Mouse (Mus musculus): ENCODE data around the gene Oaz1.

Oaz1 gene

DNA sequence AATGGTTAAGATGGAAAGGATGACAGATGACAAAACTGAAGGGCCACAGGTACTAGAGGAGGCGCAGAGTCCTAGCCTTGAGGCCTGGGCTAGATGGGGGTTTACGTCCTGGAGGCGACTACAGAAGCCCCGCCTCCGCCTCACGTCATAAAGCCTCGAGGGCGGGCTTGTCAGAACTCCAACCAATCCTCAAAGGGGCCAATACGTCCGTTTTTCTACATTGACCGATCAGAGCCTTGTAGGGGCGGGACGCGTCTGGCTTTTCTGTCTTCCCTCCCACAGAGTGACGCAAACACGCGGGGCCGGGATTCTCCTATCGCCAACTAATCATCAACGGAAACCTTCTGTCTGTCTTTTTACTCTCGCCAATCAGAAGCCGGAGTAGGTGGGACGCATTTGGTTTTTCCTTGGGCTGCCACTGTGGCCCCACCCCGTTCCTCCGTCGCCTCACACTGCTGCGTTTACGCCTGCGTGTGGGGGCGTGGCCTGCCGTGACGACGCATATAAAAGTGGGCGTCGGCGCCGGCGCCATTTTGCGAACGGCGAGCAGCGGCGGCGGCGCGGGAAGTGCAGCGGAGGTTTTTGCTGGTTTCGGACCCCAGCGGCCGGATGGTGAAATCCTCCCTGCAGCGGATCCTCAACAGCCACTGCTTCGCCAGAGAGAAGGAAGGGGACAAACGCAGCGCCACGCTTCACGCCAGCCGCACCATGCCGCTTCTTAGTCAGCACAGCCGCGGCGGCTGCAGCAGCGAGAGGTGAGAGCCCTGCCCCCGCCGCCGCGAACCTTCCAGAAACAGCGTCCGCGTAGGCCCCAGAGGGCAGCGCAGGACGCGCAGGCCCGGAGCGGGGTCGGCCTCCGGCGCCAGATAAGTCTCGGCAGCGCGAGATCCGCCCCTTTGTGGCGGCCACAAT, at the start of gene Oaz1:
Oaz1 (plus strand) TSS at position 506 of the 912 bp plus-strand sequence.
- DNase-seq = peak; percentile 100

DNA sequence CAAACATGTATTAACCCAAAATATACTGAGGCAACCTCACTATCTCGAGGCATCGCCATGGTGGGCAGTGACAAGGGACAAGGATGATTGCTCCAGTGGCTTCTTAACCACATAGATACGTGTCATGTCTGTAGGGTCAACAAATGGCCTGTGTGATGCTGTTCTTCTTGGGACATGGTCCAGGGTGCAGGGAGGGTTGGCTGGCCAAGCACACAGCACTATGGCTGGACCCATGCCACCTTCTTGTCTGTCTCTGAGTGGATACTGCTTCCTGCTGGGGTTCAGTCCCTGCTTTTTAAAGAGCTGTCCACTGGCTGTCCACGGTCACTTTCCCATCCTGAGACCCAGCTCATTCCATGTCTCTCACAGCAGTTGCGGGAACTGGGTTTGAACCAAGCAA, 49.3 kb upstream of the Oaz1 start:
- DNase-seq = no peak

DNA sequence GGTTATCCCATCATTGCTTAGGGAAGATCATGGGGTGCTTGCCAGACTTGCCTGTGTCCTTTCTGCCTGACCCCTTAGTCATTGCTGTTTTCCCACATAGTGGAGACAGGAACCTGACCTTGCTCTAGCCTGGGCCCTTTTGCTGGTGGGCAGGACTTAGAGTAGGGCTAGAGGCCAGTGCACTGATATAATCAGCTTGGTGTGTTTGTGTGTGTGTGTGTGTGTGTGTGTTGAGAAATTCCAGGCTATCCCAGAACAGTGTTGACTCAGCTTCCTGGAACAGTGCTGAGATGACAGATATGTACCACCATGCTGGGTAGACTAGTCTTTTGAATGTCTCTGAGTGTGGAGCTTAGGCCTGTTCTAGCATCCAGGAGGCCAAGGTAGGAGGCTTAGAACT, 46.9 kb upstream of the Oaz1 start:
- no peak for DNase-seq

DNA sequence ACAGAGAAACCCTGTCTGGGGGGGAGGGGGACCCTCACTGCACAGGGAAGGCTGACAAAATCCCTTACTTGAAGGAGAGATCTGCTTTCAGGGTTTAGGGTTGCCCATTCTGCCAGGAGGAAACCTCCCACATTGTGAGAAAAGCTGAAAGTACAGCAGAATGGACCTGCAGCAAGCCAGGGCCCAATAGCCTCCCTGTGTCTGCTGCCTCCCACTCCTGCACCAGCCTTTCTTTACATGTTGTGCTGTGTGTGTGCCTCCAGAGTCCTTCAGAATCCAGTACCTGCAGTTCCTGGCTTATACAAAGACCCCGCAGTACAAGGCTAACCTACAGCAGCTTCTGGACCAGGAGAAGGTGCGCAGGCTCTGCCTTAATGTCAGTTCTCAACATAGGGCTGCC, 42.2 kb upstream of the Oaz1 start:
- DNase-seq = no peak

DNA sequence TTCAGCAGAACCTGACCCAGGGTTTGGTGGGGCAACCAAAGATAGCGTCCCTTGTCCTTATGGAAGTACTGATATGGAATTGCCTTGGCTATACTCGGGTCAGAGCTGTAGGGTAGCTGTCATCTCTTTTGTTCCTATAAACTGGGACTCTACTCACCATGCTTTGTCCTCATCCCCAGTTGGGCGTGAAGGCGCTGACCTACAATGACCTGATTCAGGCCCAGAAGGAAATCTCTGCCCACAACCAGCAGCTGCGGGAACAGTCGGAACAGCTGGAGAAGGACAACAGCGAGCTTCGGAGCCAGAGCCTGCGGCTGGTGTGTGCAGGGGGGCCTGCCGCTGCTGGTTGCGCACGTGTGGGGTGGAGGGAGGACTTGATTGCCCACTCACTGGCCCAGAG, 41.6 kb upstream of the Oaz1 start:
- DNase-seq = no peak

DNA sequence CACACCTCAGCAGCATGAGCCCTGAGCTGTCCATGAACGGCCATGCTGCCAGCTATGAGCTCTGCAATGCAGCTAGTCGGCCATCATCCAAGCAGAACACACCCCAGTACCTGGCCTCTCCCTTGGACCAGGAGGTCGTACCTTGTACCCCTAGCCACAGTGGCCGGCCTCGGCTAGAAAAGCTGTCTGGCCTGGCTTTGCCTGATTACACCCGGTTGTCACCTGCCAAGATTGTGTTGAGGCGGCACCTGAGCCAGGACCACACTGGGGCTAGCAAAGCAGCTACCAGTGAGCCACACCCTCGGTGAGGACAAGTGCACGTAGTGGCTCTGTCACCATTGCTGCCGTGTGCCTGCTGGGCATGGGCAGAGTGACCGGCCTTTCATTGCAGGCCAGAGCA, 40.5 kb upstream of the Oaz1 start:
- DNase-seq = no peak

DNA sequence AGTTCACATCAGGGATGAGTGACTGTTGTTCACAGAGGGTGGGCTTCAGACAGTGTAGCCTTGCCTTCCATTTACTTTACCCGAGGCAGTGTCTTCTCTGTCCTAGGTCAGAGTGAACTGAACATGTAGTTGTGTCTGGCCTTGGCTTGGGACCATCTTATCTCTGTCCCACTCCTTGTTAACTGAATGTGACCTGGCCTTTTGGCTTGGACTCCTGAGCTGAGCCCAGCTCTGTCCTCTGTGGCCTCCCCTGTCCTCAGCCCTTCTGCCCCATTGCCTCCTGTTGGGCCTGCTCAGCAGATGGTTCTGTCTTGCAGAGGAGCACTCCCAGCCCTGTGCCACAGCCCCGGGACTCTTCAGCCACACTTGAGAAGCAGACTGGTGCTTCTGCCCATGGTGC, 38.9 kb upstream of the Oaz1 start:
- DNase-seq = no peak

DNA sequence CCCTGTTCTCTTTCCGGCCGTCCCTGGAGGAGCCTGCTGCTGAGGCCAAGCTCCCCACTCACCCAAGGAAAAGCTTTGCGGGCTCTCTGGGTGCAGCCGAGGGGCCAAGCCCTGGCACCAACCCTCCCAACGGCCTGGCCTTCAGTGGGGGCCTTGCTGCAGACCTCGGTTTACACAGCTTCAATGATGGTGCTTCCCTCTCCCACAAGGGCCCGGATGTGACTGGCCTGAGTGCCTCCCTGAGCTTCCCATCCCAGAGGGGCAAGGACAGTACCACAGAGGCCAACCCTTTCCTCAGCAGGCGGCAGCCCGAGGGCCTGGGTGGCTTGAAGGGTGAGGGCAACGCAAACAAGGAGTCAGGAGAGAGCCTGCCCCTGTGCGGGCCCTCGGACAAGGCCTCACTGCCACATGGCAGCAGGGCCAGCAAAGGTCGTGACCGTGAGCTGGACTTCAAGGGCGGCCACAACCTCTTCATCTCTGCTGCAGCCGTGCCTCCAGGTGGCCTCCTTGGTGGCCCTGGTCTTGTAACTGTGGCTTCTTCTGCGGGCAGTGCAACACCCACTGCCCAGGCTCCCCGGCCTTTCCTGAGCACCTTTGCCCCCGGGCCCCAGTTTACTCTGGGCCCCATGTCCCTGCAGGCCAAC, 35.6 kb upstream of the Oaz1 start:
- DNase-seq = no peak

DNA sequence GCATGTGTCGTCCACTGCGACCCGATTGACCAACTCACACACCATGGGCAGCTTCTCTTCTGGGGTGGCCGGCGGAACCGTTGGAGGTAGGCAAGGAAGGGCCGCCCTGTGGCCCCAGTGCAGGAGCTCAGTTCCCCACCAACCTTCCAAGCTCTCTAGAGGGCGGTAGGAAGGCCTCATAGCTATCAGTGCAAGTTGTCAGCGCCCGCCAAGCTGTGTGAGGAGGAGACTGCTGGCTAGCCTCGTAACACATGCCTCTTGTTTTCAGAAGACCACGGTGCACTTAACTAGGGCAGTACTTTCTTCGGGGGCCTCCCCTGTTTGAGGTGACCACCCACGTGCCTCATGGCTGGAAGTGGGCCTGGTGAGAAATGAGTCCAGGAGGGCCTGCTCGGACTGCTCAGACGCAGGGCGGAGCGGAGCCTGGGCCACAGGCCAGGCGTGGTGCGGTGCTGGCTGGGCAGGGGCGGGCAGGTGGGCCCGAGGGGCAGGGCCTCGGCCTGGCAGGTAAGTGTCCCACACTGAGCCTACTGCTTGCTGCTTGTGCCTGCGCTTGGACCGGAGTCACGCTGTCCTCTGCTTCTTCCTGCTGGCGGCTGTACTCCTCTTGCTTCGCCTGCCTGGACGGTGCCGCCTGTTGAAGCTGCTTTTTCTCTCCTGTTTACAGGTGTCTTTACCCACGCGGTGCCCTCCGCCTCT, 34.8 kb upstream of the Oaz1 start:
- DNase-seq = no peak

DNA sequence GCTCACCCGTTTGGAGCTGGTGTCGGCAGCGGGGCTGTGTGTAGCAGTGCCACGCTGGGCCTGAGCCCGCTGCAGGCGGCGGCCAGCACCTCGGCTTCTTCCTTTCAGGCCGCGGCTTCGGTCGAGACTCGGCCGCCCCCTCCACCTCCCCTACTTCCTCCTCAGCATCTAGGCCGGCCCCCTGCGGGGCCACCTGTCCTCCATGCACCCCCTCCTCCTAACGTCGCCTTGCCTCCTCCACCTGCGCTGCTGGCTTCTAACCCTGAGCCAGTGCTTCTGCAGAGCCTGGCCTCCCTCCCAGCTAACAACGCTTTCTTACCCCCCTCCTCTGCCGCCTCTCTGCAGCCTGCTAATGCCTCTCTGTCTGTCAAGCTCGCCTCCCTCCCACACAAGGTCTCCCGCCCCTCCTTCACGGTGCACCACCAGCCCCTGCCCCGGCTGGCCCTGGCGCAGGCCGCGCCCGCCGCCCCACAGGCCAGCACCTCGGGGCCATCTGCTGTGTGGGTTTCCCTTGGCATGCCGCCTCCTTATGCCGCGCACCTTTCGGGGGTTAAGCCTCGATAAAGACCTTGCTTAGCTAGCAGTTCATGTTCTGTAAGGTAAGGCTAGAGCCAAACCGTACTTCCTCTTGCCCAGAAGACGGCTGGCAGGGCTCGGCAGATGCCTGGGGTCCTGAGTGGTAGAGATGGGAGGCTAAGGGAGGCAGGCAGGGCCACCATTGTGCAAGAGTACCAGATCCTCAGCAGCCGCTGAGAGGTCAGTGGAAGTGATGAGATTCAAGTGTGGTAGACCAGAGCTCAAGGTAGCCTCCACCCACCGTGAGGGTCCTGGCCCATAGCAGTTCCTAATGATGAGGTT, 34.1 kb upstream of the Oaz1 start:
- no peak for DNase-seq

DNA sequence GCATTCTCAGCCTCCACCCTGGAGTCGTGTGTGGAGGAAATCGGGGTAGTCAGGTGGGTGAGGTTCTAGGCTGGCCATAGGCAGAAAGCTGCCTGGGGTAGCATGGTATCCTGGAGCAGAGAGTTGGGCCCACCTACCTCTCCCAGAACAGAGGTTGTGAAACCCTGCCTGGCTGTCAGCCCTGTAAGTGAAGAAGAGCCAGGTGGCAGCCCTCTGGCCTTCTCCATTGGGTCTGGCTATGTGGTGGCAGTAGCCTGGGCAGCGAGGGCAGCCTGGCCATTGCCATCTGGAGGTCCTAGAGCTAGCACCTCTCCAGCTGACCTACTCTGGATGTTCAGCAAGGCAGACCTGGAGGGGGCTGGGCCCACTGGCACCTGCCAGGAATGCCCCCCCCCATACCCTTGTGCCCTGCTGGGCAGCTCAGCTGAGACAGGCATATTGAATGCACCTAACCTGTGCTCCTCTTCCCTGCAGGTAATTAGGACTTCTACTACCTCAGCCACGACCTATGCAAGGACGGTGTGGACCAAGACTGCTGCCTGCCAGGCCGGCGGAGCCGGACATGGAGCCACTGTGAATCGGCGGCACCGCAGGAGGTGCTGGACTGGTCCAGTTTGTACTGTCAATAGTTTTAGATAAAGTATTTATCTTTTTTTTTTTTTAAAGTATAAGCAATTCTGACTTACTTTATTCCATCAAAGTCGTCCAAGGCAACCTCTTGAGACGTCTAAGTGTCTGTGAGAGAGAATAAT, 33.2 kb upstream of the Oaz1 start:
- DNase-seq = no peak

DNA sequence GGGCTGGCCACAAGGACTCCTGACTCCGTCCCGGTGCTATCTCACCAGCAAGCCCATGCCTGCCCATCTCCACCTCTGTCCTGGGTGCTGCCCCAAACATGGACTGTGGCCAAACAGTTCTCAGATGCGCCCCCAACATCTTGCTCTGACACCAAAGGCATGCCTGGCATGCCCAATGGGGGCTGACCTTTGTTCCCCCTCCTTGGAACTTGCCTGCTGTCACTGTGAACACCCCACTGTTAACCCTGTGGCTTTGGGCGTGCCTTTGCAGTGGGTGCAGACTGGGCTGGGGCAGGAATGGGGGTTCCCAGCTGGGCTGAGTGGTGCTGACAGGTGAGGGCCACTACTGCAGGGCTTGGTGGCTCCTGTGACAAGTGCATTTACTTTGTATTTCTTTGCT, 32.7 kb upstream of the Oaz1 start:
- DNase-seq = no peak

DNA sequence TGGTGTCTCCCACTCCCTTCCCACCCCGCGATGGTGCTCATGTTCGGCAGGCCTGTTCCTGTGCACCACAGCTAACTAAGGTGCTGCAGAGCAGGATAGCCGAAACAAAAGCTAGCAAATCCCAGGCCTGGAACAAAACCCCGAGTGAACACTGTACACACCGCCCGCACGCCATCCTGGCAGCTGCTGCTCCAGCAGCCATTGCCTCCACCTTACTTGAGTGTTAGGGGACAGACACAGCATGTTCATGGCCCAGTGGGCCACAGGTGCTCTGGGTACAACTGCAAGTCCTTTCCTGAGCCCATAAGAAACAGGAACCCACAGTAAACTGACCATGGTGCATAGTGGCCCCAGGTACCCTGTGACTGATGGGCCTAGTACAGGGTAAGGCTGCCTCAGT, 31.7 kb upstream of the Oaz1 start:
- DNase-seq = no peak

DNA sequence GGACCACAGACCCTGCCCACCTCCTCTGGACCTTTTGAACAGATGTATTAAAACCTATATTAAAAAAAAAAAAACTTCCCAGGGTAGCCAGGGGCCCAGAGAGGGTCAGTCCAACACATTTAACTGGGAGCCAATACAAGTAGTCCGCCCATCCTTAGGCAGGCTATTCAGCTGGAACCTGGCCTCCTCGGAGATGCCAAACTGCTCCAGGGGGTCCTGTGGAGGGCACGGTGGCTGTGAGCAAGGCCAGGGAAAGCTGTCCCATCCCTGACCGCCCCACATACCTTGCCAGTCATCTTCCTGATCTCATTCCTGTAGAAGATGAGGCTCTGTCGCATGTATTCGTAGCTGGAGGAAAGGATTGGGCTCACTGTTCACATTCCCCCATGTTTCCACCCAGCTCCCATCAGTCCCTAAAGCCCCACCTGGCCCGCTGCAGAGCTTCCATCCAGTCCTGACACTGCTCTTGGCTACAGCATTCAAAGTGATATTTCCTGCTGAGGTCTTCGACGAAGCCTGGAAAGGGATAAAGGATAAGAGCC, 30.1 kb upstream of the Oaz1 start:
- no peak for DNase-seq

DNA sequence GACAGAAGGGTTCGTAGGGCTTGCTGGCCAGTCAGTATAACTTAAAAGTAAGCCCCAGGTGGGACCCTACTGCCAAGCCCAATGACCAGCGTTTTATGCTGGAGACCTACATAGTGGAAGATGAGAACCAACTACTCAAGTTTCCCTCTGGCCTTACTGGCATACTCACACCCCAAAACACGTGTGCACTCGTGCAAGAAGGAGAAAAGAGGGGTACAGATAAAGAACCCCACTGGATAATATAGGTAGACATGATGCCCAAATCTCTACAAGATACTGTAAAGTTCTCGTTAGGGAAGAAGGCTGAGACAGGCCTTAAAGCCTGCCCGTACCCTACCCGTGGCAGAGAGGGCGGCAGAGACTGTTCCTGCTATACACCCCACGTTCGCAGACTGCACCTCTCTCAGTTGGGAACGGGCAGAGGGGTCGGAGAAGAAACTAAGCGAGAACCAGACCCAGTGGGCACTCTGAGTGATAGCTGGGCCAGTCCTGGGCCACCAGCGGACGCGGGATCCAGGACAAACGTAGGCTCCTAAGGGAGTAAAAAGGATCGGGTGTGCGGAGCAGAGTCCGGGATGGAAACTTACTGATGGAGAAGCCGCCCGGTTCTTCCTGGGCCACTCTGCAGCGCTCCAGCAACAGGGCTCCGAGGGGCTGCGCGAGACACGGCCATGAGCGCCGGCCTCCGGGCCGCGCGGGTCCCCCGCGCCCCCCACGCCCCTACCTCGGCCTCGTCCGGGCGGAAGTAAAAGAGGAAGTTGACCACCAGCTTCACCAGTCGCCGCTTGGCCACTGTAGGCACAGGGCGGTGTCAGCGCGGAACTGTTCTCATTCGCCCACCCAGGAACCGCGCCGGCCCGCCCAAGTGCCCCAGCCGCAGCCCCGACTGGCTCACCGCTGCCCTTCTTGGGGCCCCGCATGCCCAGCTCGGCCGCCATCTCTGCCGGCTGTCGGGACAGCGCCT, 29.0 kb upstream of the Oaz1 start:
- DNase-seq = no peak

DNA sequence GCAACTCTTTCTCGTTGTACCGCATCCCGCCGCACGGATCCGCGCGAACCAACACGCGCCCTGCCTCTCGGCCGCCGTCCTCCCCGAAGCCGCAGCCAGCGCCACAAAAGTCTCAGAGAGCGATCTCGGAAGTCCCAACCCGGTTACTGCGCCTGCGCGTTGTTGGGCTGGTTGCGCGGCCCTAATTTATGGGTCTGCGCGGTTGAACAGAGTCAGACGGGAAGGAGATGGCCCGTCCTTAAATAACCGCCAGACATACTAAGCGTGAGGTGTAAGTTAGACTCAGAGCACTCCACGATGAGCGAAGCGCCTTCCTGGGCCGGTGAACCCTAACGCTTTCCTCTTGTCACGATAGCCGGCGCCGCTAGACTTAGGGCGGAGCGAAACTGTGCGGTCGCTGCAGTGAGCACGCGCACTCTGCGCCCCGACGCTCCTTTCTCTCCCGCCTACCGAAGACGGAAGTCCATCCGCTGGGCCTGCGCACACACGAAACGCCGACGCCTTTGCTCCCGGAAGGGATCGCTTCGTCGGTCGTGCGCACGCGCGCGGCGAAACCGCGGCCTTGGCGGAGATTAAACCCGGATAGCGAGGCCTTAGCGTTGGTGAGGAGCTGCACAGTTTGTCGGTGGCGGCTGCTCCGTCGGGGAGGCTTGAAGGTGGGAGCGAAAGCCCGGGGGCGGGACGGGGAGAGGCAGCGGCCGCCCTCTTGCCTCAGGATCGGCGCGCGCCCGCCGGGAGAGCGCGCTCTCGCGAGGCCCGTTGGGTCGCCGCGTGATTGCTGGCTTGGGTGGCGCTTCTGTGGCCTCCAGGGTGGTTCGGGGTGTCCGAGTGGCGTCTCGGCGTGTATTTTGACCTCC, 28.1 kb upstream of the Oaz1 start, which contains the start of the genes Sf3a2 and Plekhj1:
Sf3a2 (plus strand) TSS at position 49 of the 857 bp plus-strand sequence.
Plekhj1 (minus strand) TSS at position 477 of the 857 bp plus-strand sequence.
- DNase-seq = peak; percentile 97

DNA sequence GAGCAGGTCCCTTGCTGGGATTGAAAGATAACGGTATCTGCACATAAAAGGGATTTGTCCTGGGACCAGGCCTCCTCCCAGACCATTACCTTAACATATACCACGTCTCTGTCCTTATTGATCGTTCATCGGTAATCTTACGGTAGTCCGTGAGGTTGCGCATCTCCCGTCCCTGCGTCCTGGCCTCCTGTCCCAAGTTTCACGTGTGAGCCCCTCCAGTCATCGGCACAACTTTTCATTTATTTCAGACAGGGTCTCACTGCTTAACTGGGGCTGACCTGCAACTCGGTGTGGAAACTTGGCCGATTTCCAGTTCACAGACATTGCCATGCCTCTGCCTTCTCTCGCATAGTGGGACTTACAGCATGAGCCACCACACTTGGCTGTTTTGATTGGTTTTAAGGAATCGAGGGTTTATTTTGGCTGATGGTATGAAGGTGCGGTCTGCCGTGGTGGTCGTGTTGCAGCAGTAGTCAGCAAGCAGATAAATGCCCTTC, 27.3 kb upstream of the Oaz1 start:
- DNase-seq = no peak

DNA sequence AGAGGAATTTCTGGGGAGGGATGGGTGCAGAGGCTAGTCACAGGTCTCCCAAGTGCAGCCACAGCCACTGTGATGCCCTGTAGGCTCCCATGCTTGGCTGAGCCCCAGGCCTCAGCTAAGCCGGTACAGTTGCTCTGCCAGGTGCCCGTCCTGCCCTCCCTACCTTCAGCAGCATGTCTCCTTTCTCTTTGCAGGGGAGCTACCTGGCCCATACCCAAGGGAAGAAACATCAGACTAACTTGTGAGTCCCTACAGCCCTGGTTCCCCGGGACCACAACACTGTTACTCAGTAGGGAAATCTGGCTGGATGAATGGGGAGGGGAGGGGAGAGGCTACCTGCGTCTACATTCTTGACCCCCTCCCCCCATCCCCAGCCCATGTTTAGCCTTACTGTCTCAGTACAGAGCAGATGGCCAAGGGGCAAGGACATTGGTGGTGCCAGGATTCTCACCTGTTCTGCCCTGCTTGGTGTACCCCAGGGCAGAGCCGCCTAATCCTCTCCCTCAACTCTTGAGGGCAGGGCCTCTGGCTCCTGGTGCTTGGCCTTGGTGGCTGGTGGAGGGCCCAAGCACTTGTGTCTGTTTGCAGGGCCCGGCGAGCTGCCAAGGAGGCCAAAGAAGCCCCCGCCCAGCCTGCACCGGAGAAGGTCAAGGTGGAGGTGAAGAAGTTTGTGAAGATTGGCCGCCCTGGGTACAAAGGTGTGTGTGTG, 24.1 kb upstream of the Oaz1 start:
- no peak for DNase-seq

DNA sequence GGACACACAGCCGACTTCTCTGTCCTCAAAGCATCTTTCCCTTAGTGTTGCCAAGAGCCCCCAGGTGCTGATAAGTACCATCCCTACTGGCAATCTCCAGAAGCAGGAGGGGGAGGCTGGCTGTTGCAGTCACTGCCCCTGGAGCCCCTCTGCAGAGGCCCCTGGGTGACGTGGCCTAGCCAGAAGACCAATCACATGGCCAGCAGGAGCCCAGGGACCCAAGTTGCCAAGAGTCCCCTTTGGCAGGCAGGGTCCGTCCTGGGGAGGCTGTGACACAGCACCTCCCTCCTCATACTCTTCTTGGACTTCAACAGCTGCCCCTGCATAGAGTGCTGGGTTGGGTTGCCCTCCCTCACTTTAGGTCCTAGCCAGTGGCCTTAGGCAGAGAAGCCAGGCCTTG, 23.5 kb upstream of the Oaz1 start:
- DNase-seq = no peak
